Mouse (Mus musculus) olfactory bulb, adult 2 months (tissue): ENCODE results near the gene Trpc3. TPM values are rescaled to one million over a fixed set of nuclear protein-coding genes. Genes with fewer than 3 reads are reported as not detected.
"Not testable (repeated sequence)": the region's sequence is repeated elsewhere in the genome, so short reads cannot be mapped to it uniquely, and the experiment has no call there.

Experiments used
- H3K27ac ChIP-seq: fragments of 200-500 bp; 2 replicates; pipeline ENCODE4 v1.5.1; 2012; ENCODE audit warnings: low read depth, low read length; ENCODE audit not compliant: insufficient read depth
- H3K4me1 ChIP-seq: fragments of 200-500 bp; 2 replicates; pipeline ENCODE4 v1.6.1; 2012; ENCODE audit warnings: low read length; ENCODE audit not compliant: control insufficient read depth, insufficient read depth
- H3K4me3 ChIP-seq: fragments of 200-500 bp; 2 replicates; pipeline ENCODE4 v1.5.1; 2012; ENCODE audit warnings: mild to moderate bottlenecking, low read depth, low read length, moderate library complexity; ENCODE audit not compliant: insufficient read depth
- CTCF ChIP-seq: fragments of 200-500 bp; IDR thresholded peaks from 2 replicates; pipeline ENCODE4 v1.5.1; 2012; ENCODE audit warnings: low read depth, mild to moderate bottlenecking, low read length, moderate library complexity; ENCODE audit not compliant: insufficient read depth
- POLR2A ChIP-seq: fragments of 200-500 bp; IDR thresholded peaks from 2 replicates; pipeline ENCODE4 v1.6.1; 2012; ENCODE audit warnings: mild to moderate bottlenecking, low read depth, low read length, moderate library complexity; ENCODE audit not compliant: insufficient read depth
- WGBS: fragments of 180-500 bp; shearing (Covaris S2); methylation state at CpG from one replicate; pipeline ENCODE4 v1.1.7; 2018; 5-methylcytosine and 5-hydroxymethylcytosine counted together
- polyA plus RNA-seq: library from polyadenylated mRNA; stranded (reverse); fragments of >200 nt; gene quantifications from 2 replicates; pipeline ENCODE4 v1.2.4, GENCODE M21; 2012; ENCODE audit warnings: low replicate concordance; ENCODE audit not compliant: missing spikeins, insufficient read depth, insufficient read length

Trpc3 gene
- polyA plus RNA-seq, 1 experiment: not detected

GRCm38 (mm10) chr3:36613202-36613907 is 76.6 kb downstream of the Trpc3 start, which contains the start of gene Bbs7:
Bbs7 (minus strand) TSS chr3:36613477.
- H3K4me3 ChIP-seq: peak within 1 kb of the TSS; percentile 63
- TF ChIP-seq CTCF (no peak), POLR2A (peak; percentile 88)
- 1% methylated on average over 38 of the region's 38 CpGs for WGBS
- 0 out of 2 replicates have a peak, but pooled peaks cover 4% of the 10 kb centered on the region for H3K4me1 ChIP-seq
- H3K27ac ChIP-seq: 0 out of 2 replicates have a peak within 1 kb of the TSS, but pooled peaks have one; percentile 34

GRCm38 (mm10) chr3:36612687-36613086 is 77.3 kb downstream of the Trpc3 start:
- Histone ChIP-seq H3K27ac (0 out of 2 replicates have a peak overlapping the region, but pooled peaks have one; percentile 34), H3K4me1 (0 out of 2 replicates have a peak, but pooled peaks cover 4% of the 10 kb centered on the region), H3K4me3 (peak overlapping the region; percentile 63)
- WGBS: 2% methylated on average over 6 of the region's 6 CpGs
- TF ChIP-seq CTCF (no peak), POLR2A (no peak)

- WGBS: 89% methylated on average over 7 of the region's 7 CpGs
- no peak overlapping the region for H3K4me3 ChIP-seq
- no peaks in the 10 kb centered on the region for H3K4me1 ChIP-seq
- TF ChIP-seq POLR2A: no peak
- TF ChIP-seq CTCF: no peak
- H3K27ac ChIP-seq: no peak overlapping the region
Observed at GRCm38 (mm10) chr3:36605894-36606783, 83.8 kb downstream of the Trpc3 start.

- H3K4me1 ChIP-seq, H3K4me3 ChIP-seq, H3K27ac ChIP-seq: not testable (repeated sequence)
- 89% methylated on average over 9 of the region's 9 CpGs for WGBS
Observed at GRCm38 (mm10) chr3:36599773-36600172, 90.2 kb downstream of the Trpc3 start.

- no peaks in the 10 kb centered on the region for H3K4me1 ChIP-seq
- 62% methylated on average over 3 of the region's 3 CpGs for WGBS
Observed at GRCm38 (mm10) chr3:36598811-36599210, 91.2 kb downstream of the Trpc3 start.

GRCm38 (mm10) chr3:36571827-36572378 is 118.1 kb downstream of the Trpc3 start, which contains the start of gene Ccna2:
Ccna2 (minus strand) TSS chr3:36572150.
- under 1% methylated on average over 60 of the region's 60 CpGs for WGBS
- Histone ChIP-seq H3K4me3 (peak within 1 kb of the TSS; percentile 56), H3K27ac (0 out of 2 replicates have a peak within 1 kb of the TSS, but pooled peaks have one; percentile 74), H3K4me1 (peaks cover 5% of the 10 kb centered on the region)
- no peak for TF ChIP-seq CTCF
- peak; percentile 72; the same call in 1 of the 2 replicates for TF ChIP-seq POLR2A

More at GRCm38 (mm10) chr3:36598811-36599210, 91.2 kb downstream of the Trpc3 start:
- TF ChIP-seq POLR2A (no peak), CTCF (no peak)
- no peak overlapping the region for H3K27ac ChIP-seq
- H3K4me3 ChIP-seq: no peak overlapping the region

GRCm38 (mm10) chr3:36571361-36571826 is 118.6 kb downstream of the Trpc3 start:
- no peak for TF ChIP-seq POLR2A
- TF ChIP-seq CTCF: no peak
- Histone ChIP-seq H3K27ac (no peak overlapping the region), H3K4me3 (peak overlapping the region; percentile 56), H3K4me1 (peaks cover 5% of the 10 kb centered on the region)
- under 1% methylated on average over 46 of the region's 46 CpGs for WGBS

Other genes with a start within 250 kb of the Trpc3 start
- gene Anxa5, start 214.3 kb downstream of the Trpc3 start, polyA plus RNA-seq: not detected in 2 replicates
- not detected in 2 replicates for gene 1810062G17Rik, start 214.2 kb downstream of the Trpc3 start, polyA plus RNA-seq
- gene Gm11549, start 168.4 kb downstream of the Trpc3 start, polyA plus RNA-seq: not detected in 2 replicates
- gene Exosc9, start 137.6 kb downstream of the Trpc3 start, polyA plus RNA-seq: not detected in 2 replicates
- 155 TPM in 1 of 2 replicates, not detected in the other for gene Ccna2, start 118.0 kb downstream of the Trpc3 start, polyA plus RNA-seq
- gene Bbs7, start 76.7 kb downstream of the Trpc3 start, polyA plus RNA-seq: not detected in 2 replicates
- 204 and 208 TPM in 2 replicates for gene 4932438A13Rik, start 172.9 kb upstream of the Trpc3 start, polyA plus RNA-seq